Mouse (Mus musculus) forebrain, embryonic 13.5 days (tissue): Measurements from ENCODE around the gene Gigyf1. TPM values are rescaled to one million over a fixed set of nuclear protein-coding genes. Genes with fewer than 3 reads are reported as not detected.

ENCODE experiments used
- ATAC-seq: fragments of 200-750 bp; cut with Nextera tagmentation; 2 replicates; pipeline ENCODE4 v1.8.0; 2017
- H3K27ac ChIP-seq: fragments of 300-500 bp; sonication (generic); 2 replicates; pipeline ENCODE4 v1.5.1; 2015; ENCODE audit warnings: inconsistent platforms, mild to moderate bottlenecking, moderate library complexity
- H3K27me3 ChIP-seq: fragments of 300-500 bp; sonication (generic); 2 replicates; pipeline ENCODE4 v1.6.1; 2015; ENCODE audit warnings: mild to moderate bottlenecking, inconsistent platforms
- H3K36me3 ChIP-seq: fragments of 300-500 bp; sonication (generic); 2 replicates; pipeline ENCODE4 v1.6.1; 2015; ENCODE audit warnings: mild to moderate bottlenecking, inconsistent platforms; ENCODE audit not compliant: poor library complexity, severe bottlenecking
- H3K4me1 ChIP-seq: fragments of 300-500 bp; sonication (generic); 2 replicates; pipeline ENCODE4 v1.6.1; 2015; ENCODE audit warnings: inconsistent platforms
- H3K4me2 ChIP-seq: fragments of 300-500 bp; sonication (generic); 2 replicates; pipeline ENCODE4 v1.6.1; 2015; ENCODE audit warnings: inconsistent platforms, mild to moderate bottlenecking, moderate library complexity
- H3K4me3 ChIP-seq: fragments of 300-500 bp; sonication (generic); 2 replicates; pipeline ENCODE4 v1.5.1; 2015; ENCODE audit warnings: mild to moderate bottlenecking, inconsistent platforms
- H3K9ac ChIP-seq: fragments of 300-500 bp; sonication (generic); 2 replicates; pipeline ENCODE4 v1.6.1; 2015; ENCODE audit warnings: mild to moderate bottlenecking, inconsistent platforms
- H3K9me3 ChIP-seq: fragments of 300-500 bp; sonication (generic); replicated peaks from 2 replicates; pipeline ENCODE4 v1.6.1; 2016; ENCODE audit warnings: inconsistent platforms
- WGBS: fragments of 180-500 bp; shearing (Covaris S2); methylation state at CpG from one replicate; pipeline ENCODE4 v1.1.7; 2015; 5-methylcytosine and 5-hydroxymethylcytosine counted together
- polyA plus RNA-seq: library from polyadenylated mRNA; unstranded; fragments of >200 nt; fragmentation: Nextera tagmentation; extraction: Ambion mirVana; gene quantifications from 2 replicates; pipeline ENCODE4 v1.2.1, GENCODE M21; 2015

Gene Gigyf1
- polyA plus RNA-seq, 1 experiment from 2014 or later, result 16.1 TPM

DNA sequence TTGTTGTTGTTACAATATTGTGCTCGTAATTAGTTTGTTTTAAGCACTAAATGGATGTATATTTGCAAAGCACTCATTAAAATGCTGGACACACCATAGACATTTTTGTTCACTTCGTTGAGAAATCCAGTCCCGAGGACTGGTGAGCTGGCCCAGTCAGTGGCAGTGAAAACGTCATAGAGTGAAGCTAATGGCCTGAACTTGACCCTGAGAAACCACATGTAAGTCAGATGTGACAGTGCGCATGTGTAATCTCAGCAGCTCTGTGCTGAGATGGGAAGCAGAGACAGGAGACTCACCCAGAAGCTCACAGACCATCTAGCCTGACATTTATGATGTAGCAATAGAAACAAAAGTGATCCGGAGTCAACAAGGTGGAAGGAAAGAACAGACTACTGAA is 26.6 kb downstream of the Gigyf1 start:
- Histone ChIP-seq H3K36me3 (no peaks in the 10 kb centered on the region), H3K4me1 (no peaks in the 10 kb centered on the region), H3K9ac (no peak overlapping the region), H3K4me2 (no peak overlapping the region), H3K4me3 (no peak overlapping the region), H3K27me3 (0 out of 2 replicates have a peak, but pooled peaks cover 5% of the 10 kb centered on the region), H3K27ac (no peak overlapping the region), H3K9me3 (no peaks in the 10 kb centered on the region)
- WGBS, result 69% methylated on average over 6 of the region's 6 CpGs
- no peak for ATAC-seq

GRCm38 (mm10) chr5:137545596-137545995 is 27.2 kb downstream of the Gigyf1 start:
- no peak for ATAC-seq
- 80% methylated on average over 4 of the region's 4 CpGs for WGBS

DNA sequence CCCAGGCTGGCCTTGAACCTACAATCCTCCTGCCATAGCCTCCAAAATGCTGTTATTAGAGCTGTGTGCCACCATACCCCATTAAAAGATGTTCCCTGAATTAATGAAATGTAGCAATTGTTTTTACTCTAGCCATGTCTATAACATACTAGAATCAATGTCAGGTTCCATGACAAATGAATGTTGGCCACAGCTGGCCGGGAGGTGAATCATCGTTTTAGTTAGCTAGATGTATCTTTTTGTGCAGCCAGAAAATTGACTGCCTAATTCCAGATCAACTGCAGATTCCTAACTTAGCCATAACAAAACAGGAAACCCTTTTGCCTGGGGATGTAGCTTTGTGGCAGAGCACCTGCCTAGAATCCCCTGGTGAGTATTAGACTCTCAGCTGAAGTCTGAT is 31.5 kb downstream of the Gigyf1 start:
- H3K4me2 ChIP-seq, result no peak overlapping the region
- H3K27ac ChIP-seq, result no peak overlapping the region
- 92% methylated on average over 2 of the region's 2 CpGs for WGBS
- ATAC-seq, result no peak
- H3K27me3 ChIP-seq, result peaks cover 14% of the 10 kb centered on the region; the same call in 1 of the 2 replicates
- H3K9ac ChIP-seq, result no peak overlapping the region
- no peaks in the 10 kb centered on the region for H3K9me3 ChIP-seq
- no peaks in the 10 kb centered on the region for H3K36me3 ChIP-seq
- no peak overlapping the region for H3K4me3 ChIP-seq
- peaks cover 11% of the 10 kb centered on the region for H3K4me1 ChIP-seq

More at GRCm38 (mm10) chr5:137545596-137545995, 27.2 kb downstream of the Gigyf1 start:
- no peak overlapping the region for H3K27ac ChIP-seq
- no peaks in the 10 kb centered on the region for H3K36me3 ChIP-seq
- H3K27me3 ChIP-seq, result 0 out of 2 replicates have a peak, but pooled peaks cover 5% of the 10 kb centered on the region
- no peaks in the 10 kb centered on the region for H3K4me1 ChIP-seq
- H3K4me3 ChIP-seq, result no peak overlapping the region
- H3K9me3 ChIP-seq, result no peaks in the 10 kb centered on the region
- H3K9ac ChIP-seq, result no peak overlapping the region
- no peak overlapping the region for H3K4me2 ChIP-seq

DNA sequence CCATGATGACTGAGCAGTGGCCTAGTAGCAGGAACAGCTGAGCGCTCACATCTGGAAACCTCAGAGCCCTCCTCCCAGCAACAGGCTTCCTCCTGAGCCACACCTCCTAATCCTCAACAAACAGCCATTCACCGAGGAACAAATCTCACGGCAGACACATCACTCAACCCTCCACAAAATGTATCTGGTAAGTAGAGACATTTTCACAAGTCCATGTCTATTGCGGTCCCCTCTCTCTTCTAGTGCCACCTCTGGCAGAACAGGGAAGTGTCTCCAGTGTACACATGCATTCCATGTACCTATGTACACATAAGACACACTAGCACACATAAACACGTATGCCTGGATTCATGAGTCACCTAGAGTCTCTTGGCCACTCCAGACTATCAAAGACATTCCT is 32.8 kb downstream of the Gigyf1 start:
- peaks cover 18% of the 10 kb centered on the region; the same call in 1 of the 2 replicates for H3K27me3 ChIP-seq
- H3K4me3 ChIP-seq, result no peak overlapping the region
- no peaks in the 10 kb centered on the region for H3K9me3 ChIP-seq
- no peak overlapping the region for H3K9ac ChIP-seq
- H3K4me2 ChIP-seq, result no peak overlapping the region
- 69% methylated on average over 5 of the region's 5 CpGs for WGBS
- no peak overlapping the region for H3K27ac ChIP-seq
- ATAC-seq, result no peak
- no peaks in the 10 kb centered on the region for H3K36me3 ChIP-seq
- peaks cover 12% of the 10 kb centered on the region for H3K4me1 ChIP-seq

DNA sequence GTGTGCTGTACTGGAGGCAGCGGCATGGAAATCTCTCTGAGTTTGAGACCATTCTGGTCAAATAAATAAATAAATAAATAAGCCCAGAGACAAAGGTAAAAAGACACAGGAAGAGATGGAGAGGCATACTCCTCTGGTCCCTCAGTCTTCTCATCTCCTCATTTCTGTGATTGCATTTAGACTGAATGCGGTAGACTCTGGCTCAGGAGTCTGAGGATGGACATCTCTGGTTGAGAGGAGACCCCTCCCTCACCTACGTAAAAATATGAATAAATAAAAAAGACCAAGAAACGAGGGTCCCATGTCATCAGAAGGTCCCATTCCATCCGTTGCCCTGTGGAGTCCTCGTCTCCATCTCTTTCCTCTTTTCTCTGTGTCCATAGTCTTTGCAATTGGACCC is 34.7 kb downstream of the Gigyf1 start:
- 30% methylated on average over 6 of the region's 6 CpGs for WGBS
- Histone ChIP-seq H3K27ac (peak overlapping the region; percentile 37; the same call in 1 of the 2 replicates), H3K27me3 (peaks cover 18% of the 10 kb centered on the region; the same call in 1 of the 2 replicates), H3K4me2 (peak overlapping the region; percentile 65), H3K4me1 (peaks cover 12% of the 10 kb centered on the region), H3K9me3 (no peaks in the 10 kb centered on the region), H3K4me3 (peak overlapping the region; percentile 59), H3K36me3 (no peaks in the 10 kb centered on the region), H3K9ac (peak overlapping the region; percentile 77)
- ATAC-seq, result peak; percentile 67

DNA sequence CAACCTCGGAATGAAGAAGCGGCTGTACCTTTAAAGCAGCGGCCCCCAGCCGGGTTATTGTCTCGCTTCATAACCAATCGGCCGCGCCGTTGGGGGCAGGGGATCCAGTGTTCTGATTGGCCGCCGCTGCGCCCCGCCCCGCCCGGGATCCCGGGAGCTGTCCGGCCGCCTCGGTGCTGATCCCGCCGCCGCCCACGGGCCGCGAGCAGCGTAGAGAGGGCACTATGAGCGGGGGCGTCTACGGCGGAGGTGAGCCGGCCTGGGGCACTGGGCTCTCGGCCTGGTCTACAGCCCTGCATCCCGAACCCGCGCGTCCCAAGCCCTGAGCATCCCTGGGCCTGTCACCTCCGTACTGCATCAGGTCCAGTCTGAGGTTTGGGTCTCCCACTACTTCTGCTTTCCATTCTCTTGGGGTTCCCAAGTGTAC is 35.1 kb downstream of the Gigyf1 start, which contains the start of gene Actl6b:
Gene Actl6b, plus strand, starts transcription at position 107 of the 427 bp plus-strand sequence.
- Histone ChIP-seq H3K4me3 (peak within 1 kb of the TSS; percentile 59), H3K4me1 (peaks cover 12% of the 10 kb centered on the region), H3K4me2 (peak within 1 kb of the TSS; percentile 65), H3K9ac (peak within 1 kb of the TSS; percentile 77), H3K9me3 (no peaks in the 10 kb centered on the region), H3K27me3 (peaks cover 18% of the 10 kb centered on the region; the same call in 1 of the 2 replicates), H3K36me3 (no peaks in the 10 kb centered on the region), H3K27ac (peak within 1 kb of the TSS; percentile 37)
- peak; percentile 97 for ATAC-seq
- 1% methylated on average over 30 of the region's 37 CpGs for WGBS

GRCm38 (mm10) chr5:137553898-137554297 is 35.5 kb downstream of the Gigyf1 start:
- Histone ChIP-seq H3K27me3 (peaks cover 18% of the 10 kb centered on the region; the same call in 1 of the 2 replicates), H3K27ac (no peak overlapping the region)

DNA sequence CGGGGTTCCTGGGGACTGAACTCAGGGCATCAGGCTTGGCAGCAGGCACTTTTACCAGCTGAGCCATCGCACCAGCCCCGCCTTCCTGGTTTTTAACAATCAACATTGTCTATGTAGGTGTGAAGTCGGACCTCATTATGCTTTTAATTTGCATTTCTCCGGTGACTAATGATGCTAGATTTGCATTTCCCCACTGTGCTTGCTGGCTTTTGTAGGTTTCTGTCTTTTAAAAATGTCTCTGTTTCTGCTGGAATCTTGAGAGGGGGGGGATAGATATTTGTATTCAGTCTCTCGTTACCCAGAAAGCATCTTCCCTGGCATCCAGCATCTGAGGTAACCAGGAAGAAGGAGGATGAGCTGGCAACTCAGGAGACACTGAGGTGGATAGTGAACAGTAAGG is 43.2 kb downstream of the Gigyf1 start:
- Histone ChIP-seq H3K36me3 (peaks cover 18% of the 10 kb centered on the region), H3K4me3 (no peak overlapping the region), H3K4me1 (no peaks in the 10 kb centered on the region), H3K27me3 (peaks cover 3% of the 10 kb centered on the region), H3K9me3 (no peaks in the 10 kb centered on the region), H3K27ac (no peak overlapping the region), H3K9ac (no peak overlapping the region), H3K4me2 (no peak overlapping the region)
- no peak for ATAC-seq
- WGBS, result 45% methylated on average over 6 of the region's 6 CpGs

More at GRCm38 (mm10) chr5:137553898-137554297, 35.5 kb downstream of the Gigyf1 start:
- Histone ChIP-seq H3K9me3 (no peaks in the 10 kb centered on the region), H3K4me1 (peaks cover 12% of the 10 kb centered on the region), H3K4me2 (peak overlapping the region; percentile 65), H3K4me3 (peak overlapping the region; percentile 59), H3K36me3 (no peaks in the 10 kb centered on the region), H3K9ac (peak overlapping the region; percentile 77)
- 0 out of 2 replicates have a peak, but pooled peaks have one; percentile 25 for ATAC-seq
- WGBS, result 51% methylated on average over 11 of the region's 11 CpGs

- Histone ChIP-seq H3K4me3 (no peak overlapping the region), H3K9ac (no peak overlapping the region), H3K9me3 (no peaks in the 10 kb centered on the region), H3K27ac (no peak overlapping the region), H3K36me3 (peaks cover 22% of the 10 kb centered on the region), H3K4me1 (no peaks in the 10 kb centered on the region), H3K4me2 (no peak overlapping the region), H3K27me3 (peaks cover 3% of the 10 kb centered on the region)
- no peak for ATAC-seq
- 75% methylated on average over 10 of the region's 10 CpGs for WGBS
These were observed 44.6 kb downstream of the Gigyf1 start for GRCm38 (mm10) chr5:137562965-137563364.

DNA sequence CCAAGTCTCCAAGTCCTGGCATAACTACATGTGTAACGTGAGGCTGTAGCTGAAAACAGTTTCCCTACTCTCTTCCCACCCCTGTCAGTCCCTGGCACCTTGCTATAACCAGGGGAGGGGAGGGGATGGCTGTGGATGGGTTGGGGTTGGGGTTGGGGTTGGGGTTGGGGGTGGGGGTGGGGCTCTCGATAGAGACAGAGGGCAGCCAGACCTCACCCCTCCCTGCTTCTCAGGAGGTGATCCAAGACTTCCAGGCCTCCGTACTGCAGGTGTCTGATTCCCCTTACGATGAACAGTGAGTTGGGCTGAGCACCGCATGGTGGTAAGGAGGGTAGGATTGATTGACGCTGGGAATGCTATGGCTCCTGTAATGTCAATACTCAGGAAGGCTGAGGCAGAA is 47.4 kb downstream of the Gigyf1 start:
- Histone ChIP-seq H3K9me3 (no peaks in the 10 kb centered on the region), H3K9ac (no peak overlapping the region), H3K4me2 (no peak overlapping the region), H3K4me3 (no peak overlapping the region), H3K27me3 (no peaks in the 10 kb centered on the region; the same call in 1 of the 2 replicates), H3K27ac (no peak overlapping the region), H3K4me1 (no peaks in the 10 kb centered on the region), H3K36me3 (peaks cover 22% of the 10 kb centered on the region)
- WGBS, result 69% methylated on average over 6 of the region's 6 CpGs
- no peak for ATAC-seq

DNA sequence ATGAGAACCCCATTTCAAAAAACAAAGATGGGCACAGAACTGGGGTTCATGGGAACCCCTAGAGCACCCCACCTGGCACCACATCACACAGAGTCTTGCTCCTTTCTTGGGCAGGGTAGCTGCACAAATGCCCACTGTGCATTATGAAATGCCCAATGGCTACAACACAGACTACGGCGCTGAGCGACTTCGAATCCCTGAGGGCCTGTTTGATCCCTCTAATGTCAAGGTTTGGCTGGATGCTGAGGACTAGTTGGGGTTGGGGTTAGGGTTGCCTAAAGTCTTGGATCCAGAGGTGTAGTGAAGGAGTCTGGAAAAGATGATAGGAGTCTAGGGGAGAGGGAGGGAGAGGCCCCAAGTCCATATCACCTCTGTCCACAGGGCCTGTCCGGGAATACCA is 48.1 kb downstream of the Gigyf1 start:
- H3K4me3 ChIP-seq, result no peak overlapping the region
- no peak overlapping the region for H3K27ac ChIP-seq
- no peaks in the 10 kb centered on the region; the same call in 1 of the 2 replicates for H3K27me3 ChIP-seq
- no peak overlapping the region for H3K4me2 ChIP-seq
- H3K9ac ChIP-seq, result no peak overlapping the region
- WGBS, result 97% methylated on average over 5 of the region's 5 CpGs
- ATAC-seq, result no peak
- H3K36me3 ChIP-seq, result peaks cover 22% of the 10 kb centered on the region
- no peaks in the 10 kb centered on the region for H3K9me3 ChIP-seq
- H3K4me1 ChIP-seq, result no peaks in the 10 kb centered on the region

- WGBS, result 86% methylated on average over 8 of the region's 8 CpGs
- Histone ChIP-seq H3K27ac (no peak overlapping the region), H3K27me3 (no peaks in the 10 kb centered on the region; the same call in 1 of the 2 replicates), H3K4me3 (no peak overlapping the region), H3K36me3 (peaks cover 22% of the 10 kb centered on the region), H3K9me3 (no peaks in the 10 kb centered on the region), H3K4me2 (no peak overlapping the region), H3K4me1 (no peaks in the 10 kb centered on the region), H3K9ac (no peak overlapping the region)
- ATAC-seq, result no peak
These were observed 50.0 kb downstream of the Gigyf1 start for GRCm38 (mm10) chr5:137568223-137568798.
